Mouse (Mus musculus) cerebellum, adult 11 months (tissue): ENCODE results near the gene Prph.

Source experiments
- DNase-seq: peaks from one replicate; pipeline ENCODE4 v3.0.0; 2022

Prph gene

GRCm38 (mm10) chr15:99099984-99100383, 45.0 kb downstream of the Prph start:
- no peak for DNase-seq

GRCm38 (mm10) chr15:99105238-99105637, 50.3 kb downstream of the Prph start:
- no peak for DNase-seq

GRCm38 (mm10) chr15:99107866-99108265, 52.9 kb downstream of the Prph start:
- DNase-seq, result no peak
